Mouse (Mus musculus) thymus, adult 2 months (tissue): ENCODE measurements around the gene Prkcsh. TPM values are rescaled to one million over a fixed set of nuclear protein-coding genes. Genes with fewer than 3 reads are reported as not detected.
A peak's percentile ranks its signal among the peaks of the same experiment; 100 is the strongest.

Experiments
- DNase-seq: peaks from one replicate; pipeline ENCODE4 v3.0.0; 2021
- H3K27ac ChIP-seq: fragments of 200-500 bp; 2 replicates; pipeline ENCODE4 v1.5.1; 2012; ENCODE audit warnings: low read length, control low read depth; ENCODE audit not compliant: control insufficient read depth, insufficient read depth
- H3K27me3 ChIP-seq: fragments of 200-500 bp; 2 replicates; pipeline ENCODE4 v1.6.1; 2012; ENCODE audit warnings: mild to moderate bottlenecking, low read length, moderate library complexity, mixed read lengths; ENCODE audit not compliant: control insufficient read depth, insufficient read depth
- H3K36me3 ChIP-seq: fragments of 200-500 bp; 2 replicates; pipeline ENCODE4 v1.6.1; 2012; ENCODE audit warnings: mild to moderate bottlenecking, low read length, moderate library complexity; ENCODE audit not compliant: control insufficient read depth, insufficient read depth
- H3K4me1 ChIP-seq: fragments of 200-500 bp; replicated peaks from 2 replicates; pipeline ENCODE4 v1.6.1; 2012; ENCODE audit warnings: low read length; ENCODE audit not compliant: control insufficient read depth, insufficient read depth
- H3K4me3 ChIP-seq: fragments of 200-500 bp; 2 replicates; pipeline ENCODE4 v1.5.1; 2012; ENCODE audit warnings: mild to moderate bottlenecking, low read length, control low read depth, moderate library complexity; ENCODE audit not compliant: control insufficient read depth, insufficient read depth
- CTCF ChIP-seq: fragments of 200-500 bp; IDR thresholded peaks from 2 replicates; pipeline ENCODE4 v1.5.1; 2012; ENCODE audit warnings: mild to moderate bottlenecking, control low read depth, low read length, moderate library complexity, borderline replicate concordance; ENCODE audit not compliant: control insufficient read depth, poor library complexity, insufficient read depth; ENCODE audit errors: extremely low read depth
- POLR2A ChIP-seq: fragments of 200-500 bp; IDR thresholded peaks from 2 replicates; pipeline ENCODE4 v1.6.1; 2012; ENCODE audit warnings: mild to moderate bottlenecking, low read length, control low read depth, moderate library complexity; ENCODE audit not compliant: control insufficient read depth, poor library complexity, insufficient read depth; ENCODE audit errors: extremely low read depth
- WGBS: fragments of 180-500 bp; shearing (Covaris S2); methylation state at CpG from one replicate; pipeline ENCODE4 v1.1.7; 2018; 5-methylcytosine and 5-hydroxymethylcytosine counted together
- polyA plus RNA-seq: library from polyadenylated mRNA; depleted of rRNA; stranded (reverse); fragments of >200 nt; gene quantifications from 2 replicates; pipeline ENCODE4 v1.2.3, GENCODE M21; 2012; rRNA removed

Gene Prkcsh
- polyA plus RNA-seq = 109 and 119 TPM in 2 replicates

DNA sequence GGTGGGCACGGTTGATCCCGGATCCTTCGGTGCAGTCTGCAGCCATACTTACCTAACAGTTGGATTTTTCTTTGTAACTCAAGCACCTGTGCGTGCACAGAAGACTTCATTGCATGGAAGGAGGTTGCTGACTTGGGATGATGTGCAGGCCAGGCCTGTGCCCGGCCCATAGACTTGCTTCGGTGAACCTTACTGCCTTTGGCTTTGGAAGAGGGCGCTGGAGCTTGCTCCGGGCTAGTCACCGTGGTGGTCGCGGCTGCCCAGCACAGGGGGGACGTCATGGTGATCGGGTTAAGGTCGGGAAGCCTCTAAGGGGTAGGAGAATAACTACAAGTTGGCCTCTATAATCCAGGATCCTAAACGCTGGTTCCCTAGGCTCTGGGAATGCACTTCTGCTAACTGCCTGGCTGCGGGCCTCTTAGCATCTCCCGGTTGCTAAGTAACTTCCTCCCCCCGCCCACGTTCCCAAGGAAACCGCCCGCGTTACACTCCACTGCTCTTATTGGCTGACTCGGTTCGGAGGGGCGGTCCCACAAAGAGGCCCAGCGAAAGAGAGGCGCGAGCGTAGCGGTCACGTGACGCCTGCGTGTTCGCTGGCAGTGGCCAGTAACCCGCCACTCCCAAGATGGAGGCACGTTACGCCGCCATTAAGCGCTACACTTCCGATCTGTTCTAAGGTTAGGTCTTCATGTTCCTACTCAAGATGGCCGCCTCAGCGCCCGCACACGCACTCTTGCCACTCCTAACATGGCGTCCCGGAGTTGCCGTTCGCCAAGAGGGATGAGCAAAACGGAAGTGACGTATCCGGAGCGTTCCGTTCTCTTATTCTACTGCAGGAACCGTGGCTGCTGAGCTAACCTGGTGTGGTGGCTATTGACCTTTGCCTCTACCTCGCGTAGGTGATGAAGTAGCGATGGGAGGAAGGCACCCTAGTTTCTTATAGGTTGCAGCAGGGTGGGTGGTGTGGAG, at the start of gene Prkcsh, which contains the start of gene Ccdc151:
Prkcsh (plus strand) TSS at position 613 of the 969 bp plus-strand sequence.
Ccdc151 (minus strand) TSS at position 441 of the 969 bp plus-strand sequence.
- Histone ChIP-seq H3K27me3 (no peaks in the 10 kb centered on the region), H3K4me1 (peaks cover 18% of the 10 kb centered on the region), H3K27ac (peak within 1 kb of the TSS; percentile 53), H3K4me3 (peak within 1 kb of the TSS; percentile 62), H3K36me3 (peaks cover 13% of the 10 kb centered on the region; the same call in 1 of the 2 replicates)
- 9% methylated on average over 57 of the region's 57 CpGs for WGBS
- DNase-seq = peak; percentile 99
- TF ChIP-seq POLR2A (no peak), CTCF (0 out of 2 replicates have a peak, but pooled peaks have one; percentile 28)

DNA sequence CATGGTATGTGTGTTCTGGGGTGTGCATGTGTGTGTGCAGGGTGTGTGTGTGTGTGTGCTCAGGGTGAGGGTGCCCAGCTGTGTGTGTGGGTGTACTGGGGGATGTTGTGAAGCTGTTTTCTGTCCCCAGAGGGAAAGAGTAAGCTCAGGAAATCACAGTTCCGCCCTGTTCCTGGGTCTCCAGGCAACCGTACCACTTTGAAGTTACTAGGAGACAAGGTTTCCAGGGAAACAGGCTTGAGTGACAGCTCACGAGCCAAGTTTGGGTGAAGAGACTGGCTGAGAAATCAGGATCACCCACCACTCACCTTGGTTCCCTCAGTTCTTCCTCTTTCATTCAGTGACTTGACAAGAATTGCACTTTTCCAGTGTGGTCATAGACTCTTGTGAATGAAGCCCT, 49.0 kb upstream of the Prkcsh start:
- H3K27me3 ChIP-seq = no peaks in the 10 kb centered on the region
- H3K36me3 ChIP-seq = no peaks in the 10 kb centered on the region
- no peak for TF ChIP-seq CTCF
- TF ChIP-seq POLR2A = no peak
- H3K4me1 ChIP-seq = 0 out of 2 replicates have a peak, but pooled peaks cover 3% of the 10 kb centered on the region
- no peak for DNase-seq
- 22% methylated on average over 3 of the region's 3 CpGs for WGBS
- no peak overlapping the region for H3K4me3 ChIP-seq
- H3K27ac ChIP-seq = no peak overlapping the region

DNA sequence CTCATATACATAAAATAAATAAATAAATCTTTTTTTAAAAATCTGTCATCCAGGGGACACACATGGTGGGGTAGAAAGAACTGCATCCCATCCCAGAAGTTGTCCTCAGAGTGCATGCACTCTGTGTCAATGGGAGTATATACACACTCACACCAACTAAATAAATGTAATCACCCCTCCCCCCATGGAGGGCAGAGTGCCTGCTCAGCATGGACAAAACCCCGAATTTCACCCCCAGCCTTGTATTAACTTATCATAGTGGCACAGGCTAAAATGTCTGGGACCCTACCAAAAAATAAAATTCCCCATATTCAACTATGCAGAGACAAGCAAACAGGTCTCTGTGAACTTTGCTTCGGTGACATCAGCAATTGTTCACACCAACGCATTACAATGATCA, 48.0 kb upstream of the Prkcsh start:
- no peak overlapping the region for H3K4me3 ChIP-seq
- no peak overlapping the region for H3K27ac ChIP-seq
- H3K4me1 ChIP-seq = 0 out of 2 replicates have a peak, but pooled peaks cover 3% of the 10 kb centered on the region
- H3K36me3 ChIP-seq = no peaks in the 10 kb centered on the region
- no peaks in the 10 kb centered on the region for H3K27me3 ChIP-seq
- TF ChIP-seq POLR2A (no peak), CTCF (no peak)
- DNase-seq = no peak
- WGBS = 76% methylated on average over 3 of the region's 3 CpGs

DNA sequence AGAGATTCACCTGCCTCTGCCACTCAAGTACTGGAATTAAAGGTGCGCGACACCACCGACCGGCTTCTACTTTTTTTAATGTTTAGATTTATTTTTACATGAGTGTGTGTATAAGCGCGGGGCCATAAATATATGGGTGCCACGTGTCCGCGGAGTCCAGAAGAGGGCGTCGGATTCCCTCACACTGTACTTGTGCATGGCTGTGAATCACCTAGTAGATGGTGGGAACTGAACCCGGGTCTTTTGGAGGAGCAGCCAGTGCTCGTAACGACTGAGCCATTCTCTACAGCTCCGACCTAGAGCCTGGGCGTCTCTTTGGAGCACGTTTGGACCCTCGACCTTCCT, 47.4 kb upstream of the Prkcsh start:
- TF ChIP-seq CTCF (no peak), POLR2A (no peak)
- DNase-seq = no peak
- Histone ChIP-seq H3K27me3 (no peaks in the 10 kb centered on the region), H3K4me3 (peak overlapping the region; percentile 67), H3K4me1 (0 out of 2 replicates have a peak, but pooled peaks cover 3% of the 10 kb centered on the region), H3K27ac (peak overlapping the region; percentile 67; the same call in 1 of the 2 replicates), H3K36me3 (no peaks in the 10 kb centered on the region)
- under 1% methylated on average over 18 of the region's 18 CpGs for WGBS

DNA sequence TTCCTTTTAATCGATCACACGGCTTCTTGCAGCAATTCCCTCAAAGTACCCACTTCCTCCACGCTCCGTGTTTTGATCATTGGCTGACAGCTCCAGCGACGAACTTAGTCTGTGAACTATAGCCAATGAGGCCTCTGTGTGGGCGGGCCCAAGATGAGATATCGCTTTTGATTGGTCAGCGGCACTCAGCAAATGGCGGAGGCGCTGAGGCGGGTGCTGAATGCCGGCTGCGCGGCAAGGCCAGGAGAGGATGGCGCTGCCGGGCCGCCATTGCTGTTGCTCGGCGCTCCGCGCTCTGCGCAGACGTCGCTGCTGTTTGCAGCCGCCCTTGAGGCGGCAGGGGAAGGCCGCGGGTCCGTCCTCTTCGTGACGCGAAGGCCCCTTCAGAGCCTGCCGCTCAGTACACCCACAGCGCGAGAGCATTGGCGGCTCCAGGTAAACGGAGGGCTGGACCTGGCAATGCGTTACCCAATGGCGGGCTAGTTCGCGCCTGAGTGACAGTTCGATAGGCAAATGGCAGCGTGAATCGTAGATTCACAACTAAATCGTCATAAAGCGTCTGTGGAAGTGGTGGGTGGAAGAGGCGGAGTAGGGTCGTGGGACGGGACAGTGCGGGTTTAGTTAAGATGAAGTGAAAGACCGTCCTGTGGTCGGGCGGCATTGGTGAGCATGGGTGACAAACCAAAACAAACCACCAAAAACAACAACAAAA, 46.9 kb upstream of the Prkcsh start, which contains the start of gene Swsap1:
Swsap1 (plus strand) TSS at position 186 of the 712 bp plus-strand sequence.
- under 1% methylated on average over 54 of the region's 54 CpGs for WGBS
- peak within 1 kb of the TSS; percentile 67 for H3K4me3 ChIP-seq
- H3K4me1 ChIP-seq = 0 out of 2 replicates have a peak, but pooled peaks cover 3% of the 10 kb centered on the region
- no peak; the same call in 1 of the 2 replicates for TF ChIP-seq CTCF
- TF ChIP-seq POLR2A = peak; percentile 43; the same call in 1 of the 2 replicates
- no peaks in the 10 kb centered on the region; the same call in 1 of the 2 replicates for H3K27me3 ChIP-seq
- H3K36me3 ChIP-seq = no peaks in the 10 kb centered on the region
- peak within 1 kb of the TSS; percentile 67 for H3K27ac ChIP-seq
- DNase-seq = peak; percentile 99

DNA sequence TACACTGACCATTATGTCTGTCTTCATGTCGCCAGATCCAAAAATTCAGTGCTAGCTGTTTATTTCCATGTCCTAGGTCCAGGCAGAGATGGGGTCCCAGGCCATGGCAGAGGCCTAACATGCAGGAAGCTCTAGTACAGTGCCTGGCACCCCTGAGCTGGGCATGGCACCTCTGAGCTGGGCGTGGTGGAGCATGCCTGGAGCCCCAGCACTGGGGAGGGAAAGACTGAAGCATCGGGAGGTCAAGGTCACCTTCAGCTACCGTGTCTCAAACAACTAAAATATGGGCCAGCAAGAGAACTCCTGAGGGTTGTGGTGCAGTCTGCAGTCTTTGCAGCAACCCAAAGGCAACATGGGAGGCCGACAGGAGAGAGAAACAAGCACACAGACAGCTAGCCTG, 44.2 kb upstream of the Prkcsh start:
- H3K36me3 ChIP-seq = no peaks in the 10 kb centered on the region
- H3K4me1 ChIP-seq = peaks cover 20% of the 10 kb centered on the region
- no peak for DNase-seq
- H3K27me3 ChIP-seq = peaks cover 10% of the 10 kb centered on the region; the same call in 1 of the 2 replicates
- no peak overlapping the region for H3K27ac ChIP-seq
- WGBS = 89% methylated on average over 5 of the region's 5 CpGs
- TF ChIP-seq CTCF (no peak), POLR2A (no peak)
- H3K4me3 ChIP-seq = no peak overlapping the region
